ENCODE assay signal across 8 mouse cellular contexts in genomic region chr6:97523118-97523517, GRCm38 (mm10).
DNase-seq lines count a peak whose midpoint lies in the region; ATAC-seq and TF ChIP-seq lines count a peak whose summit lies in the region.

No protein-coding gene starts in this region.

- H3K4me3 ChIP-seq in cerebellum, adult 2 months (replicated peaks; ENCODE audit: insufficient read depth, low read depth, low read length): no peak overlapping the region
- H3K4me3 ChIP-seq in hindbrain, embryonic 12.5 days: no peak overlapping the region

- H3K9ac ChIP-seq in hindbrain, embryonic 12.5 days: no peak overlapping the region

- no peak overlapping the region for H3K27ac ChIP-seq in cerebellum, adult 2 months (ENCODE audit: insufficient read depth, low read length)
- H3K27ac ChIP-seq in hindbrain, embryonic 12.5 days: no peak overlapping the region

- peak; percentile 90 for DNase-seq in MN1 (ENCODE audit: low spot score)
- DNase-seq in cerebellum, adult 2 months: peak; percentile 64 to 75
- DNase-seq in frontal cortex, postnatal 10 days (ENCODE audit: low spot score in 2 of 2): peak; percentile 31 to 76
- DNase-seq in layer of hippocampus, adult 9-11 months: peak; percentile 56
- DNase-seq in lung, postnatal 36 days: peak; percentile 81
- peak; percentile 81 for DNase-seq in retina, postnatal 7 days (ENCODE audit: low read depth, low spot score)
- DNase-seq in thymus, postnatal 4 days: peak; percentile 91

- H3K27me3 ChIP-seq in cerebellum, adult 2 months (ENCODE audit: control insufficient read depth, insufficient read depth, low read length): no peaks in the 10 kb centered on the region
- no peaks in the 10 kb centered on the region for H3K27me3 ChIP-seq in hindbrain, embryonic 12.5 days

- no peaks in the 10 kb centered on the region for H3K4me1 ChIP-seq in cerebellum, adult 2 months (ENCODE audit: control insufficient read depth, insufficient read depth, low read length)
- peaks cover 28% of the 10 kb centered on the region for H3K4me1 ChIP-seq in hindbrain, embryonic 12.5 days

- 2% methylated on average over 11 of the region's 11 CpGs for WGBS in cerebellum, adult 2 months
- 3% methylated on average over 11 of the region's 11 CpGs for WGBS in hindbrain, embryonic 12.5 days

- no peaks in the 10 kb centered on the region for H3K9me3 ChIP-seq in hindbrain, embryonic 12.5 days (replicated peaks)

- peak; percentile 38 for ATAC-seq in hindbrain, embryonic 12.5 days (ENCODE audit: low FRiP score)

- peak; percentile 94 for TF ChIP-seq CTCF in cerebellum, adult 2 months (IDR thresholded peaks at IDR 0.05; ENCODE audit: borderline replicate concordance, insufficient read depth, low read depth, low read length)

- H3K4me2 ChIP-seq in hindbrain, embryonic 12.5 days (replicated peaks): no peak overlapping the region

- no peaks in the 10 kb centered on the region for H3K36me3 ChIP-seq in hindbrain, embryonic 12.5 days

- no peak for TF ChIP-seq POLR2A in cerebellum, adult 2 months (IDR thresholded peaks at IDR 0.05; ENCODE audit: borderline replicate concordance, insufficient read depth, low read length)
